Mouse (Mus musculus) forebrain, embryonic 15.5 days (tissue): ENCODE results near the gene Gpr88. TPM values are rescaled to one million over a fixed set of nuclear protein-coding genes. Genes with fewer than 3 reads are reported as not detected.
"Not testable (repeated sequence)": the region's sequence is repeated elsewhere in the genome, so short reads cannot be mapped to it uniquely, and the experiment has no call there.

Experiments
- ATAC-seq: fragments of 200-750 bp; cut with Nextera tagmentation; replicated peaks from 2 replicates; pipeline ENCODE4 v1.8.0; 2017; ENCODE audit warnings: mild to moderate bottlenecking, moderate TSS enrichment, moderate library complexity
- H3K27ac ChIP-seq: fragments of 300-500 bp; sonication (generic); replicated peaks from 2 replicates; pipeline ENCODE4 v1.5.1; 2015; ENCODE audit warnings: mild to moderate bottlenecking, inconsistent platforms
- H3K27me3 ChIP-seq: fragments of 300-500 bp; sonication (generic); 2 replicates; pipeline ENCODE4 v1.6.1; 2015; ENCODE audit warnings: inconsistent platforms
- H3K36me3 ChIP-seq: fragments of 300-500 bp; sonication (generic); 2 replicates; pipeline ENCODE4 v1.6.1; 2015; ENCODE audit warnings: mild to moderate bottlenecking, inconsistent platforms
- H3K4me1 ChIP-seq: fragments of 300-500 bp; sonication (generic); 2 replicates; pipeline ENCODE4 v1.6.1; 2015; ENCODE audit warnings: inconsistent platforms
- H3K4me2 ChIP-seq: fragments of 300-500 bp; sonication (generic); replicated peaks from 2 replicates; pipeline ENCODE4 v1.6.1; 2015; ENCODE audit warnings: mild to moderate bottlenecking, inconsistent platforms
- H3K4me3 ChIP-seq: fragments of 300-500 bp; sonication (generic); 2 replicates; pipeline ENCODE4 v1.5.1; 2015; ENCODE audit warnings: mild to moderate bottlenecking, inconsistent platforms
- H3K9ac ChIP-seq: fragments of 300-500 bp; sonication (generic); replicated peaks from 2 replicates; pipeline ENCODE4 v1.6.1; 2015; ENCODE audit warnings: mild to moderate bottlenecking, inconsistent platforms
- H3K9me3 ChIP-seq: fragments of 300-500 bp; sonication (generic); 2 replicates; pipeline ENCODE4 v1.6.1; 2016; ENCODE audit warnings: inconsistent platforms
- WGBS: fragments of 180-500 bp; shearing (Covaris S2); methylation state at CpG from one replicate; pipeline ENCODE4 v1.1.7; 2015; ENCODE audit warnings: mixed read lengths; 5-methylcytosine and 5-hydroxymethylcytosine counted together
- polyA plus RNA-seq: library from polyadenylated mRNA; unstranded; fragments of >200 nt; fragmentation: Nextera tagmentation; extraction: Ambion mirVana; gene quantifications from 2 replicates; pipeline ENCODE4 v1.2.1, GENCODE M21; 2015

Gene Gpr88
- polyA plus RNA-seq, 1 experiment from 2014 or later = 18.6 TPM

DNA sequence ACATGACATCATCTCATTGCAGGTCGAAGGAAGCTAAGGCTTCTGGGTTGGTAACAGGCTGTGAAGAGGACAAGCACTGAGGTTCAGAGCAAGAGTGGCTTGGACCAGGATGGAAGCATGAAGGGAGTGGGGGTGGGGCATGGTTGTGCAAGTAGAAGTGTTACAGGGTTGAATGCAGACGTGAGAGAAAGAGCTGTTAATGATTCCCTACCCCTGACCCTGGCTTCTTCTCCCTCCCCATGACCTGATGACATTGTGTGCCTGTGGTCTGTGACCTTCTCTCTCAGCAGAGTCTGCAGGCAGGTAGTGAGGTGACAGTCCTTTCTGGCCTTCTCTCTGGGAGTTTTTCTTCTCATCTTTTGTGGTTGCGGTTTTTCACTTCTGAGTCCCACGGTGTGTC, 16.4 kb downstream of the Gpr88 start:
- no peak overlapping the region for H3K4me2 ChIP-seq
- H3K9me3 ChIP-seq = no peaks in the 10 kb centered on the region
- no peak overlapping the region for H3K4me3 ChIP-seq
- no peak overlapping the region for H3K27ac ChIP-seq
- H3K27me3 ChIP-seq = 0 out of 2 replicates have a peak, but pooled peaks cover 3% of the 10 kb centered on the region
- H3K4me1 ChIP-seq = no peaks in the 10 kb centered on the region
- H3K9ac ChIP-seq = no peak overlapping the region
- H3K36me3 ChIP-seq = no peaks in the 10 kb centered on the region
- no peak for ATAC-seq
- 84% methylated on average over 4 of the region's 4 CpGs for WGBS

DNA sequence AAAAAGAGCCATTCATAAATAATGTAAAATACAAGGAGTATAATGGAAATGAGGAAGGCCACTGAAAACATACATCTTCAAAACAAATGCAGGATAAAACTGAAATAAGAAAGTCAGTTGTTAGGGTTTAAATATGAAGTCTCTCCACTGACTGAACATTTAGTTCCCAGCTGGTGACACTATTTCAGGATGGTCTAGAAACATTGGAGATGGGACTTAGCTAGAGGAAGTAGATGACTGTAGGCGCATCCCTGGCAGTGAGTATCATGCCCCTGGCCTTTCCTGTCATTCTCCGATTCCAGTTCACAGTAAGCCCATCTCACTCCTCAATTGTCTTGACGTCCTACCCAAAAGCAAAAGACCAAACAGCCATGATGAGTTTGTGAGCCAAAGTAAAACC, 19.8 kb downstream of the Gpr88 start:
- no peak overlapping the region for H3K4me2 ChIP-seq
- 83% methylated on average over 3 of the region's 3 CpGs for WGBS
- H3K9ac ChIP-seq = no peak overlapping the region
- no peak overlapping the region for H3K27ac ChIP-seq
- H3K4me3 ChIP-seq = no peak overlapping the region
- 0 out of 2 replicates have a peak, but pooled peaks cover 3% of the 10 kb centered on the region for H3K27me3 ChIP-seq
- peaks cover 4% of the 10 kb centered on the region; the same call in 1 of the 2 replicates for H3K4me1 ChIP-seq
- ATAC-seq = no peak
- no peaks in the 10 kb centered on the region for H3K36me3 ChIP-seq
- H3K9me3 ChIP-seq = no peaks in the 10 kb centered on the region

GRCm38 (mm10) chr3:116232763-116233162, 20.5 kb downstream of the Gpr88 start:
- Histone ChIP-seq H3K9me3 (no peaks in the 10 kb centered on the region), H3K4me1 (peaks cover 7% of the 10 kb centered on the region; the same call in 1 of the 2 replicates), H3K4me3 (no peak overlapping the region), H3K27me3 (0 out of 2 replicates have a peak, but pooled peaks cover 3% of the 10 kb centered on the region), H3K9ac (no peak overlapping the region), H3K27ac (no peak overlapping the region), H3K4me2 (no peak overlapping the region), H3K36me3 (no peaks in the 10 kb centered on the region)
- no peak for ATAC-seq
- 89% methylated on average over 5 of the region's 5 CpGs for WGBS

DNA sequence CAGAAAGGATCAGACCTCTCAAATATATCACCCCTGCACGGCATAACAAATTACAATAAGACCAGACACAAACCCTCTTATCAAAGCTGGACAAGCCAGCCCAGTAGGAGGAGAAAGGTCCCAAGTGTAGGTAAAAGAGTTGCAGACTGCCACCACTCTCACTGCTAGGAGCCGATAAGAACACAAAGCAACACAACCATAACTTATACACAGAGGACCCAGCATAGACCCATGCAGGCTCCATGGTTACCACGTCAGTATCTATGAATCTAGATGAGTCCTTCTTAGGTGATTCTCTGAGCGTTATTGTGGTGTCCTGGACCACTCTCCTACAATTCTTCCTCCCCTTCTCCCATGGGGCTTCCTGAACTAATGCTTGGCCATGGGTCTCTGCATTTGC, 24.0 kb downstream of the Gpr88 start:
- no peak overlapping the region for H3K4me2 ChIP-seq
- WGBS = 83% methylated on average over 4 of the region's 4 CpGs
- no peaks in the 10 kb centered on the region for H3K9me3 ChIP-seq
- peak overlapping the region; percentile 56; the same call in 1 of the 2 replicates for H3K27ac ChIP-seq
- peaks cover 7% of the 10 kb centered on the region; the same call in 1 of the 2 replicates for H3K4me1 ChIP-seq
- no peak for ATAC-seq
- H3K9ac ChIP-seq = no peak overlapping the region
- H3K4me3 ChIP-seq = no peak overlapping the region
- H3K36me3 ChIP-seq = no peaks in the 10 kb centered on the region
- H3K27me3 ChIP-seq = 0 out of 2 replicates have a peak, but pooled peaks cover 3% of the 10 kb centered on the region

GRCm38 (mm10) chr3:116228360-116229245, 24.7 kb downstream of the Gpr88 start:
- H3K36me3 ChIP-seq = no peaks in the 10 kb centered on the region
- ATAC-seq = peak; percentile 75; the same call in 1 of the 2 replicates
- H3K4me1 ChIP-seq = peaks cover 7% of the 10 kb centered on the region; the same call in 1 of the 2 replicates
- peak overlapping the region; percentile 49; the same call in 1 of the 2 replicates for H3K27ac ChIP-seq
- H3K4me3 ChIP-seq = no peak overlapping the region
- no peak overlapping the region for H3K9ac ChIP-seq
- H3K4me2 ChIP-seq = no peak overlapping the region
- H3K9me3 ChIP-seq = no peaks in the 10 kb centered on the region
- 0 out of 2 replicates have a peak, but pooled peaks cover 3% of the 10 kb centered on the region for H3K27me3 ChIP-seq
- WGBS = 57% methylated on average over 11 of the region's 11 CpGs

GRCm38 (mm10) chr3:116227383-116227782, 25.9 kb downstream of the Gpr88 start:
- Histone ChIP-seq H3K36me3 (no peaks in the 10 kb centered on the region), H3K4me1 (peaks cover 14% of the 10 kb centered on the region), H3K9me3 (no peaks in the 10 kb centered on the region), H3K4me3 (no peak overlapping the region), H3K27me3 (no peaks in the 10 kb centered on the region), H3K9ac (no peak overlapping the region), H3K27ac (no peak overlapping the region), H3K4me2 (no peak overlapping the region)
- 76% methylated on average over 5 of the region's 5 CpGs for WGBS
- ATAC-seq = no peak

DNA sequence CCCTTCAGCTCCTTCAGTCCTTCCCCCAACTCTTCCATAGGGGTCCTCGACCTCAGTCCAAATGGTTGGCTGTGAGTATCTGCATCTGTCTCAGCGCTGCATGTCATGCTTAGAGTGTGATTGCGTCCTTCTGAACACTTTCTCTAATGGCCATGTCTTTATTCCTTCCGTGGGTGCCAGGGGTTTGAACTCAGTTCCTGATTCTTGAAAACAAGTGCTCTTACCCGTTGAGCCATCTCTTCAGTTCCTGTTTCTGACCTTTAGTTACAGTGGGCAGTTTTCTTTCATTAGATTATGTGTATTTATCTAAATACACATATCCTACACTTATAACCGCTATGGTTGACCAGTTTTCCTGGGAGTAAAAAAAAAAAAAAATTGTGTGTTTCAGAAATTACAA, 26.4 kb downstream of the Gpr88 start:
- 92% methylated on average over 6 of the region's 6 CpGs for WGBS
- Histone ChIP-seq H3K9ac (no peak overlapping the region), H3K36me3 (no peaks in the 10 kb centered on the region), H3K4me3 (no peak overlapping the region), H3K4me1 (peaks cover 18% of the 10 kb centered on the region), H3K27me3 (no peaks in the 10 kb centered on the region), H3K9me3 (no peaks in the 10 kb centered on the region), H3K27ac (no peak overlapping the region), H3K4me2 (no peak overlapping the region)
- ATAC-seq = no peak

DNA sequence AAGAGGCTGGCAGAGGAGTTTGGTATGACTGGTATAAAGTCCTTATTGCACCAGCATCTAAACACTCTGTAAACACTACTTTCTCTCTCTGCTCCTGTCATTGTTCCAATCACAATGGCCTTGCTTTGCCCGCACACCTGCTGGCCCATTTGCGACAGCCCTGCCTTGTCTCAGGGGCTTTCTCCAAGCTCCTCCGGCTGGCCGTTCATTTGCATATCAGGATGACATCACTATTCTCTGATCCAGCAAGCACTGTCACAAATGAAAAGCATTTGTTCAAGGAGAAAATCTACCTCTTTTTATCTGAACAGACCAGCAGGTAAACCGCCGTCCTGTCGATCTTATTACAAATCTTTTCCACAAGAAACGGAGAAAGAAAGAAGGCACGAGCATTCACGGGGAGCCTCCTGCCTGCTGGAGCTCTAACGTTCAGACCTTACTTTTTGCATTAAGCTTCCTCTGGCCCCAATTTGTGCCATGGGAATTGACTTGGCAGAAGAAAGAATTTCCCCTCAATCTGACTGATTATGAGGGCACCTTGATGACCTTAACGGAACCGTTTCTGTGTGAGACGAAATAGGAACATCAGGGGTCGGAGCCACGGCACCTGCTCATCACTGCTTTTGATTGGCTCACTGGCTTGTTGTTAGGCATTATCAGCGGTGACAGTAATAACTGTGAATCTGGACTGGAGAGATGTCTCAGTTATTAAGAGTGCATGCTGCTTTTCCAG, 30.6 kb downstream of the Gpr88 start:
- 17% methylated on average over 17 of the region's 17 CpGs for WGBS
- no peaks in the 10 kb centered on the region for H3K27me3 ChIP-seq
- peaks cover 12% of the 10 kb centered on the region for H3K4me1 ChIP-seq
- H3K9ac ChIP-seq = 0 out of 2 replicates have a peak overlapping the region, but pooled peaks have one; percentile 9
- peak overlapping the region; percentile 35 for H3K4me2 ChIP-seq
- no peak overlapping the region for H3K27ac ChIP-seq
- ATAC-seq = 0 out of 2 replicates have a peak, but pooled peaks have one; percentile 51
- peak overlapping the region; percentile 22 for H3K4me3 ChIP-seq
- H3K36me3 ChIP-seq = no peaks in the 10 kb centered on the region
- no peaks in the 10 kb centered on the region for H3K9me3 ChIP-seq

GRCm38 (mm10) chr3:116221686-116222010, 31.7 kb downstream of the Gpr88 start:
- Histone ChIP-seq H3K27ac (no peak overlapping the region), H3K36me3 (no peaks in the 10 kb centered on the region), H3K4me3 (no peak overlapping the region), H3K9ac (no peak overlapping the region), H3K9me3 (no peaks in the 10 kb centered on the region), H3K27me3 (no peaks in the 10 kb centered on the region), H3K4me2 (no peak overlapping the region), H3K4me1 (peaks cover 12% of the 10 kb centered on the region)
- ATAC-seq = no peak
- WGBS = 41% methylated on average over 3 of the region's 3 CpGs

- WGBS = 83% methylated on average over 6 of the region's 6 CpGs
- no peak overlapping the region for H3K27ac ChIP-seq
Observed at GRCm38 (mm10) chr3:116220980-116221685, 32.2 kb downstream of the Gpr88 start.

GRCm38 (mm10) chr3:116217398-116217797, 35.9 kb downstream of the Gpr88 start:
- H3K4me1 ChIP-seq, H3K4me3 ChIP-seq, H3K36me3 ChIP-seq, H3K27me3 ChIP-seq, H3K27ac ChIP-seq, H3K9me3 ChIP-seq, H3K9ac ChIP-seq, ATAC-seq, H3K4me2 ChIP-seq: not testable (repeated sequence)
- 68% methylated on average over 6 of the region's 6 CpGs for WGBS

More at GRCm38 (mm10) chr3:116220980-116221685, 32.2 kb downstream of the Gpr88 start:
- H3K27me3 ChIP-seq = no peaks in the 10 kb centered on the region
- H3K36me3 ChIP-seq = no peaks in the 10 kb centered on the region
- no peaks in the 10 kb centered on the region for H3K9me3 ChIP-seq
- no peak overlapping the region for H3K9ac ChIP-seq
- ATAC-seq = no peak
- H3K4me2 ChIP-seq = no peak overlapping the region
- H3K4me1 ChIP-seq = peaks cover 12% of the 10 kb centered on the region
- H3K4me3 ChIP-seq = no peak overlapping the region
